ENCODE assay signal across 8 mouse cellular contexts in the genomic region with DNA sequence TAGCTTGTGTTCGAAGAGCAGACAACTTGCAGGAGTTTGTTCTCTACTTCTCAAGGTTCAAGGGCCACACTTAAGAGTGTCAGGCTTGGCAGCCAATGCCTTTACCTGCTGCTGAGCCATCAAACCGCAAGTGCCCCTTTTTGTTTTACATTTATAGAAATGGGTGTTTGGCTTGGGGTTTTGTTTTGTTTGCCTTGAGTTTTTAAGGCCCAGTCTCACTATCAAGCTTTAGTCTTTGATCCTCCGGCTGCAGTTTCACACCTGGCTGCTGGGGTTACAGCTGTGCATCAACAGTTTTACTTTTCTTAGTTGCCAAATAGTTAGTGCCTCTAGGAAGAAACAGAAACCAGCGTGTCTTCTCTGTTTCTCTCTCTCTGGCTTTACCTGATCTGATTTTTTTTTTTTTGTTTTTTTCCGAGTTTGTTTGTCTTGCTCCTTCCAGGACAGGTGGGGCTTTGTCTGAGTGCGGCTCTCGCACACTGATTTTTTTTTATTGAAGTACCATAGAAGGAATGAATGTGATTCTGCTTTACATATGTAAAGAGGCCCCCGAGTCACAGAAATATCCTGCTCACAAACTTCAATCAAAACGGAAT. TPM values are rescaled to one million over a fixed set of nuclear protein-coding genes. Genes with fewer than 3 reads are reported as not detected.
DNase-seq lines count a peak whose midpoint lies in the region; ATAC-seq and TF ChIP-seq lines count a peak whose summit lies in the region.

No protein-coding gene starts in this region.

- H3K36me3 ChIP-seq in heart, embryonic 10.5 days, result no peaks in the 10 kb centered on the region
- no peaks in the 10 kb centered on the region for H3K36me3 ChIP-seq in embryonic facial prominence, embryonic 14.5 days (ENCODE audit: control insufficient read depth, insufficient read depth, low read length)
- H3K36me3 ChIP-seq in limb, embryonic 12.5 days, result no peaks in the 10 kb centered on the region
- no peaks in the 10 kb centered on the region for H3K36me3 ChIP-seq in myocyte (ENCODE audit: control insufficient read depth, insufficient read depth)

- no peaks in the 10 kb centered on the region for H3K9me3 ChIP-seq in heart, embryonic 10.5 days
- H3K9me3 ChIP-seq in embryonic facial prominence, embryonic 14.5 days (ENCODE audit: control insufficient read depth, low read length), result no peaks in the 10 kb centered on the region
- H3K9me3 ChIP-seq in limb, embryonic 12.5 days, result no peaks in the 10 kb centered on the region

- peak overlapping the region; percentile 86; the same call in 1 of the 2 replicates for H3K9ac ChIP-seq in embryonic facial prominence, embryonic 14.5 days (ENCODE audit: low read depth, low read length)
- H3K9ac ChIP-seq in limb, embryonic 12.5 days (replicated peaks), result no peak overlapping the region

- WGBS in heart, embryonic 10.5 days, result 19% methylated on average over 9 of the region's 9 CpGs
- 29% methylated on average over 9 of the region's 9 CpGs for WGBS in embryonic facial prominence, embryonic 14.5 days
- 14% methylated on average over 9 of the region's 9 CpGs for WGBS in limb, embryonic 12.5 days

- H3K4me2 ChIP-seq in embryonic facial prominence, embryonic 14.5 days (ENCODE audit: low read depth, low read length), result peak overlapping the region; percentile 98
- H3K4me2 ChIP-seq in limb, embryonic 12.5 days, result peak overlapping the region; percentile 99
- H3K4me2 ChIP-seq in myocyte (ENCODE audit: low read depth), result no peak overlapping the region

- no peak for DNase-seq in heart, embryonic 10.5 days (ENCODE audit: low spot score)
- DNase-seq in heart, adult 9 months (ENCODE audit: low spot score in 2 of 2), result no peak
- DNase-seq in embryonic facial prominence, embryonic 14.5 days (ENCODE audit: low spot score), result no peak
- DNase-seq in right cerebral cortex, adult 18-20 months, result no peak
- DNase-seq in frontal cortex, postnatal 25 days (ENCODE audit: low spot score in 2 of 2), result no peak
- no peak for DNase-seq in left cerebral cortex, postnatal 4 days

- no peak for TF ChIP-seq POLR2A in myocyte (IDR thresholded peaks at IDR 0.05; ENCODE audit: insufficient read length, low read depth)

- ATAC-seq in embryonic facial prominence, embryonic 14.5 days (ENCODE audit: low read depth), result no peak
- no peak for ATAC-seq in limb, embryonic 12.5 days (ENCODE audit: insufficient number of reproducible peaks, insufficient read depth, low FRiP score, low TSS enrichment, low read depth)

- intact Hi-C loops in left cerebral cortex, postnatal 4 days (cut with DNase I), result no loop called here

- H3K79me2 ChIP-seq in myocyte (ENCODE audit: control insufficient read depth, insufficient read depth), result no peaks in the 10 kb centered on the region

- H3K4me1 ChIP-seq in heart, embryonic 10.5 days, result peaks cover 17% of the 10 kb centered on the region
- peaks cover 7% of the 10 kb centered on the region for H3K4me1 ChIP-seq in embryonic facial prominence, embryonic 14.5 days (ENCODE audit: control insufficient read depth, insufficient read depth, low read length)
- H3K4me1 ChIP-seq in limb, embryonic 12.5 days (replicated peaks), result peaks cover 17% of the 10 kb centered on the region

- no peak overlapping the region for H3K27ac ChIP-seq in heart, embryonic 10.5 days
- peak overlapping the region; percentile 49; the same call in 1 of the 2 replicates for H3K27ac ChIP-seq in embryonic facial prominence, embryonic 14.5 days (replicated peaks; ENCODE audit: low read depth, low read length)
- H3K27ac ChIP-seq in limb, embryonic 12.5 days, result no peak overlapping the region

- no peak overlapping the region for H3ac ChIP-seq in myocyte (ENCODE audit: control insufficient read depth, insufficient read length)

- peaks cover 46% of the 10 kb centered on the region for H3K27me3 ChIP-seq in heart, embryonic 10.5 days (ENCODE audit: insufficient read depth, poor library complexity, severe bottlenecking)
- H3K27me3 ChIP-seq in embryonic facial prominence, embryonic 14.5 days (replicated peaks; ENCODE audit: control insufficient read depth, insufficient read depth, low read length), result peaks cover 21% of the 10 kb centered on the region; the same call in 1 of the 2 replicates
- H3K27me3 ChIP-seq in limb, embryonic 12.5 days, result peaks cover 53% of the 10 kb centered on the region
- H3K27me3 ChIP-seq in myocyte (ENCODE audit: control insufficient read depth, insufficient read depth, insufficient read length), result no peaks in the 10 kb centered on the region

- peak overlapping the region; percentile 88 for H3K4me3 ChIP-seq in heart, embryonic 10.5 days
- peak overlapping the region; percentile 59 for H3K4me3 ChIP-seq in embryonic facial prominence, embryonic 14.5 days (ENCODE audit: low read depth, low read length)
- H3K4me3 ChIP-seq in limb, embryonic 12.5 days (replicated peaks), result peak overlapping the region; percentile 82
- peak overlapping the region; percentile 18 for H3K4me3 ChIP-seq in myocyte

TF ChIP-seq in myocyte, 11 proteins besides CTCF, POLR2A, EP300 and RAD21:
- TF ChIP-seq MAX (IDR thresholded peaks at IDR 0.05; ENCODE audit: low read depth), result no peak
TF ChIP-seq in myocyte: peak in this region for 0.

RNA-seq across cellular contexts. Expression of a gene that starts 1.4 kb away (rescaled TPM):
- polyA plus RNA-seq in heart, embryonic 10.5 days (2016; fragmentation: Nextera tagmentation; extraction: Ambion mirVana), result 2.0 and 2.1 TPM in 2 replicates
- 8.3 and 10.1 TPM in 2 replicates for polyA plus RNA-seq in embryonic facial prominence, embryonic 14.5 days (2014; fragmentation: Nextera tagmentation; extraction: Ambion mirVana)
- polyA plus RNA-seq in limb, embryonic 12.5 days (2016; fragmentation: Nextera tagmentation; extraction: Ambion mirVana), result 6.6 and 8.9 TPM in 2 replicates
- 7.7 TPM for polyA plus RNA-seq in myocyte (2012; fragmentation: generic; extraction: Trizol)
- 100 to 1,000 TPM; 123 to 125 TPM for total RNA-seq in left cerebral cortex, postnatal 4 days (2021)

RNA-seq across cellular contexts. Expression of a gene that starts 16.8 kb away (rescaled TPM):
- polyA plus RNA-seq in heart, embryonic 10.5 days (2016; fragmentation: Nextera tagmentation; extraction: Ambion mirVana), result 209 and 212 TPM in 2 replicates
- polyA plus RNA-seq in embryonic facial prominence, embryonic 14.5 days (2014; fragmentation: Nextera tagmentation; extraction: Ambion mirVana), result 185 and 189 TPM in 2 replicates
- 124 and 140 TPM in 2 replicates for polyA plus RNA-seq in limb, embryonic 12.5 days (2016; fragmentation: Nextera tagmentation; extraction: Ambion mirVana)
- 154 TPM for polyA plus RNA-seq in myocyte (2012; fragmentation: generic; extraction: Trizol)
- total RNA-seq in left cerebral cortex, postnatal 4 days (2021), result 10 to 100 TPM; 67.6 to 71.0 TPM

RNA-seq across cellular contexts. Expression of a gene that starts 38.4 kb away (rescaled TPM):
- polyA plus RNA-seq in heart, embryonic 10.5 days (2016; fragmentation: Nextera tagmentation; extraction: Ambion mirVana), result 16.2 and 16.9 TPM in 2 replicates
- 15.8 and 17.2 TPM in 2 replicates for polyA plus RNA-seq in embryonic facial prominence, embryonic 14.5 days (2014; fragmentation: Nextera tagmentation; extraction: Ambion mirVana)
- polyA plus RNA-seq in limb, embryonic 12.5 days (2016; fragmentation: Nextera tagmentation; extraction: Ambion mirVana), result 4.4 and 6.3 TPM in 2 replicates
- 2.0 TPM for polyA plus RNA-seq in myocyte (2012; fragmentation: generic; extraction: Trizol)
- 1 to 10 TPM; 2.4 to 3.2 TPM for total RNA-seq in left cerebral cortex, postnatal 4 days (2021)

RNA-seq across cellular contexts. Expression of a gene that starts 46.6 kb away (rescaled TPM):
- polyA plus RNA-seq in heart, embryonic 10.5 days (2016; fragmentation: Nextera tagmentation; extraction: Ambion mirVana), result 22.4 TPM in 2 replicates
- 17.4 and 22.6 TPM in 2 replicates for polyA plus RNA-seq in embryonic facial prominence, embryonic 14.5 days (2014; fragmentation: Nextera tagmentation; extraction: Ambion mirVana)
- polyA plus RNA-seq in limb, embryonic 12.5 days (2016; fragmentation: Nextera tagmentation; extraction: Ambion mirVana), result 42.5 and 44.4 TPM in 2 replicates
- 15.0 TPM for polyA plus RNA-seq in myocyte (2012; fragmentation: generic; extraction: Trizol)
- total RNA-seq in left cerebral cortex, postnatal 4 days (2021), result 10 to 100 TPM; 33.0 to 36.5 TPM

Comparison
In these comparisons a context has a peak if more than half of its experiments do, and no peak if none do; other contexts are left out.
1. H3K4me3 ChIP-seq: peak in every context shown above with its lines; median percentile 88 in heart, embryonic 10.5 days; 82 in limb, embryonic 12.5 days; 59 in embryonic facial prominence, embryonic 14.5 days; 18 in myocyte.